Mouse (Mus musculus): ENCODE measurements at regions not wholly inside any gene's neighbourhood (a gene's known extent, or its start where the extent isn't known, plus 50 kb on each side); places are given as distances from the start of the nearest gene placed in this dataset.

DNA sequence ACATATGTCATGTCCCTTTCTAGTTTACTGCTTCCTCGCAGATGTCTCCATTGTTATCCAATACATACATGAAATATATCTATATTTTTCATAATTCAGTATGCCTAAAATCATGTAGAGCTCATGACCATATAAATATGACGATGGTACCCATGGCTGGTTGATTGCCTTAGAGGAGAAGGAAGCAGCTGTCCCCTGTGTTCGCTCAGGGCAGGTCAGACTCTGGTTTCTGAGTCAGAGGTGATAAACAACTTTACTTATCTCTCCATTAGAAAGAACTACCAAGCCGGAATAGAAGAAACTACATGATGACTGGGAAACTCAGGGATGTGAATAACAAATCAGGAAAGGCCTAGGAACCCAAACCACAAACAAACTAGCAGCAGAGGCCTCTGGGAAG lies 307.6 kb downstream of the Sox4 start:
- TF ChIP-seq EP300 (IDR thresholded peaks at IDR 0.05) (no peak), CTCF (IDR thresholded peaks at IDR 0.05) (no peak)

Measured in lung, postnatal 0 days (tissue).